Mouse (Mus musculus): ENCODE measurements around the gene Ythdc1.
A peak's percentile ranks its signal among the peaks of the same experiment; 100 is the strongest.
"Not testable (repeated sequence)": the region's sequence is repeated elsewhere in the genome, so short reads cannot be mapped to it uniquely, and the experiment has no call there.

Gene Ythdc1

DNA sequence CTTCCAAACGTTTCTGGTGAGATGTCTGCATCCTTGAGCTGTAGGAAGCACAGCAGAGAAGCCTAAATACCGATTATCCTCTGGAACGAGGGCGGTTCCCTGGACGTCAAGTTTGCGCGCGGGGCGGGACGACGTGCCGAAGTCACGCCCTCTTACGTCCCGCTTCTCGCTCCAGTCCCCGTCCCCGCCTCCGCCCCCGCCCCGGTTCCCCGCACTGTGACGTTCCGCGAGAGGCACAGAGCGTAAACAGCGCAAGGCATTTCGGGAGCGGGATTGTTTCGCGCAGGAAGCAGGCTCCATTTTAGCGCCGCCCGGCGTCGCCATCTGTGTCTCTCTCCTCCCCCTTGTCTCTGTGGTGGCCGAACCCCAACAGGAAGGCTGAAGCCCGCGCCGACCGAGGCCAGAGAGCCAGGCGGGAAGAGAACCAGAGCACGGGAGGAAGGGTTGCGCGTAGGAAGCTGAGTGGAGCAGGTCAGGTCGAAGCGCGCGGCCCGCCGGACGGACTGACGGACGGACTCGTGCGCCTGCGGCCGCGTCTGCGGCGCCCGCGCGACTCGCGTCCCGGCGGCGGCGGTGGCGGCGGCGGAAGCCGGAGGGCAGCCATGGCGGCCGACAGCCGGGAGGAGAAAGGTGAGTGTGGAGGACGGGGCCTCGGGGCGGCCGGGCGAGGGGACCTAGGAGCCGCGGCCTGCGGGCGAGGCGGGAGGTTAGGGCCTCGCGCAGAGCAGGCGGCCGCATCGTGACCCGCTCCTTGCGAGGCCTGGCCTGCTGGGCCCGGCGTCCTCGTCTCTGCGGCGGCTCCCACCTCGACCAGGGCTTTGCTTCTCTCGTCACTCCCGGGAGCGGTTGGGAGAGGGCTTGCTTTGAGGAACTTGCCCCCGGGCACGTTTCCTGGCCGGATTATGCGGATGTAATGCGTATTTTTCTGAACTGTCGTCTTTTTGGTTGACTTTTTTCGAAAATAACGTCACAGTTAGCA, at the start of gene Ythdc1:
TSS of gene Ythdc1 (plus strand) at position 260 of the 979 bp plus-strand sequence.
- peak; percentile 87 to 95 for DNase-seq (ENCODE audit: low spot score in 2 of 2)

DNA sequence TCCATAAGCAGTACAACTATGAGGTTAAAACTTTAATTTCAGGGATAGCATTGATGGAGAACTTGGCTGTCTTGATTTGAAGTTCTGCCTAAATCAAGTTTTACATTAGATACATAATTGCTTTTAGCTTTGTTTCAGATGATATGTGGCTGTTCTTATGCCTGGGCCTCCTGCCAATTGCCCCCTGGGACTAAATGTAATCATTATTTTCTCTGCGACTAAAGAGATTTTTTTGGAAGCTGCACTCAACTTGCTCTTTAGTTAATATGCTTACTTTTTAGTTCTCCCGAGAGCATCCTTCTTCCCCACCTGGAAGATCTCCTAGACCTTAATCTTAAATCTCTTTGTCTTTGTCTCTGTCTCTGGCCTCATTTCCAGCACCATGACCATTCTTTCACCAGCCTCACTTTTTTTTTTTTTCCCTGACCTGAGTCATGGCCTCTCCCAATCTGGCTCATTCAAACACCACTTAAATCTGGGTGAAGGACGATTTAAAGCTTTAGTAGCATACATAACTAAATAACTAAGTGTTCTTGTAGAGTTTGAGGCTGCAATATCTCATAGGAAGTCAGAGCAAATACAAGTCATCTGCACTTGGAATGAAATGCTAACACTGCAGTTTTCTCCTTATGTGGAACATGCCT, 34.9 kb upstream of the Ythdc1 start:
- no peak for DNase-seq (ENCODE audit: low spot score in 2 of 2)

DNA sequence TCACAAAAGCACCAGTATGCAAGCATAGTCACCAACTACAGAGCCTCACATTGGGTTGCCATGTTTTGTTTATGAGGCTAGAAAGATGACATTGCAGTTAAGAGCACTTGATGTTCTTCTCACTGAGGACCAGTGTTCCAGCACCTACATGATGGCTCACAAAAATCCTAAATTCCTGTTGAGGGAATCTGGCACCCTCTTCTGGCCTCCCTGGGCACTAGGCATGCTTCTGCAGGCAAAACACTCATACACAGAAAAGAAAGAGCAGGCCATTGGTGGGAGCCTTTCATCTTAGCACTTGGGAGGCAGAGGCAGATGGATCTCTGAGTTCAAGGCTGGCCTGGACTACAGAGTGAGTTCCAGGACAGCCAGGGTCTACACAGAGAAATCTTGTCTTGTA, 33.0 kb upstream of the Ythdc1 start:
- no peak for DNase-seq (ENCODE audit: low spot score in 2 of 2)

DNA sequence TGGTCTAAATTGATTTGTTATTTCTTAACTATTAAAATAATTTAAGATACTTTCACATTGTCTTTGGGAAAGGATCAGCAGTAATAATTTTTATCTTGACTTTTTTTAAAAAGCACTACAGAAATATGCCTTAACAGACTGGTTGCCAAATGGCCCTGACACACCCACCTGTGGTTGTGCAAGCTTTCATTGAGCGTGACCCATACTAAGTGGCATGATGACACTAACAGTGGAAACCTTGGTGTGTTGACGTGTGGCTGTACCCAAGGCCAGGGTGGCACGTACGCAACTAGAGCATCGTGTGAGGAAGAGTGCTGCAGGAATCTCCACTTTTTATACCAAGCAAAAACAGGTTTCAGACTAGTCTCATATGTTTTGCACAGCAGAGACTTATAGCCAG, 27.1 kb upstream of the Ythdc1 start:
- DNase-seq (ENCODE audit: low spot score in 2 of 2): no peak

DNA sequence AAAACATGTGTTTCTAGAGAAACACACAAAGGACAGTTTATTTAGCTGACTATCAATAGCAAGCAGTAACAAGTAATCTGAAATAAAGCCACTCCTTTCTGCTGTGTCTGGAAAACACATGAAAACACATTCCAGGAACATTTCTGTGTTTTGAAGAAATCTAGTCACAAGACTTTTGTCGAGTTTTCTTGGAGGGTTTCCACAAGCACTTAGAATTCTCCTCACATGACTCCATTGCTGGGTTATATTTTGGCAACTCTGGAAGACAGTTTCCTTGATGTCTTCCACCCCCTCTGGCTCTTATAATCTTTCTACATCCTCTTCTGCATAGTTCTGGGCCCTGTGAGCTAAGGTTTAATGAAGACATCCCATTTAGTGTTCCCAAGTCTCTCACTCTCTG, 25.6 kb upstream of the Ythdc1 start:
- DNase-seq (ENCODE audit: low spot score in 2 of 2): no peak

DNA sequence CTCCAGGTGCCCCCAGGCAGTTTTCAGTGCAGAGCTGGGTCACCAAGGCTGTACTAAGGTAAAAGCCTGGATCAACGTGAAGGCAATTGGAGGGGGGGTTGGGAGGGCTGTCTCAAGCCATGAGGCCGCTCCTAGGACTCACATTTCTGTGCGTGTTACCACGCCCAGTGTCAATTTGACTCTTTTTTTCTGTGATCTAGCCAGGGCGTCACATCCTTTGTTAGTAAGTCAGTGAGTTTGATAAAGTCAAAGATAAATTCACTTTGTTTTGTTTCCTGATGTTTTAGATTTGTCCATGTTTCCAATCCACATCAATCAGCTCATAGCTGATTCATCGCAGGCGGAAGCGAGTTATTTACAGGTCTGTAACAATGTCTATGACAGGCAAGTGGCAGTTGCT, 21.0 kb upstream of the Ythdc1 start:
- no peak for DNase-seq (ENCODE audit: low spot score in 2 of 2)

DNA sequence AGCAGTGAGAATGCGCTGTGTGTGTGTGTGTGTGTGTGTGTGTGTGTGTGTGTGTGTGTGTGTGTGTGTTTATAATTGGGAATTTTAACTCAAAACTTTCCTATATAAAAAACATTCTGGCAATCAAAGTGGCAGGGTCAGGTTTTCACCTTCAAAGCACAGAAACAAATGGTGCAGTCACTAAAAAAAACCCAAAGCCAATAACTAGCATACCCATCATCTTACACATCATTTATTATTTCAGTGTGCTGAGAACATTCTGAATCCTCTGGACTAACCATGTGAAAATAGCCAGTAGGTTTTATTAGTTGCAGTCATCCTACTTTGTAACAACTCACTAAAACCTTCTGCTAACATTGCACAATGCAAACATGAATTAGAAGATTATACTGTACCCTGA, 19.8 kb upstream of the Ythdc1 start:
- DNase-seq (ENCODE audit: low spot score in 2 of 2): no peak

DNA sequence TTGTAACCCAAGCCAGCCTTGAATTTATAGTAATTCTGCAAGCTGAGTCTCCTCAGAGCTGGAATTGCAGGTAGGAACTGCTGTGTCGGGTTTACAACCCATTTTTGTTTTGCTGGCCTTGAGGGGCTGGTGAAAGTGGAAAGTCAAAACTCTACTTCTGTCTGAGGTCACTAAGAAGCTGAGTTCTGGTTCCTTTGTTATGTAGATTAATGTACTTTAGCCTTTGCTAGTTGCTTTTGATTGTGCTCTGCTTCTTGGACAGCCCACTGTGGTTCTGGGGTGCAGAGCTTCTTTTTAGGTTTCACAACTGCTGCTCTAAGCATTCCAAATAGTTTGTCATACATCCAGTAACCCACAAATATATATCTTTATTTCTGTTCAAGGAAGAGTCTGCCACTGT, 17.2 kb upstream of the Ythdc1 start:
- DNase-seq (ENCODE audit: low spot score in 2 of 2): no peak

DNA sequence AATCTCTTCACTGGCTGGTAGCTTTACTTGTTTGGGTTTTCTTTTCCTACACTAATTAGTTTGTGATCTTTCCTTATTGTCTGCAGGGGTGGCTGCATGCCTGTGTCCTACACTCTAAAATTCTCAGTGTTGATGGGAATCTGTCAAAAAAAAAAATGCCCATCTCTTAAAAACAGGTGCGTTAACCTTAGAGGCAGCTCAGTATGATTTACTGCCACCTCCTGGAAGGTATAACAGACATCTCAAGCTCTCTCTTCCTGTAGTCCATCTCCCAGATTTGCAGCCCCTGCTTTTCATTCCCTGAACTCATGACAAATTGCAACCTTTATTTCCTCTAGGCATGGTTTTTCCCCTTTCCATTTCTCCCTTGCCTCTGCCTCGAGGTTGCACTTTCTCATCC, 14.1 kb upstream of the Ythdc1 start:
- DNase-seq (ENCODE audit: low spot score in 2 of 2): no peak

DNA sequence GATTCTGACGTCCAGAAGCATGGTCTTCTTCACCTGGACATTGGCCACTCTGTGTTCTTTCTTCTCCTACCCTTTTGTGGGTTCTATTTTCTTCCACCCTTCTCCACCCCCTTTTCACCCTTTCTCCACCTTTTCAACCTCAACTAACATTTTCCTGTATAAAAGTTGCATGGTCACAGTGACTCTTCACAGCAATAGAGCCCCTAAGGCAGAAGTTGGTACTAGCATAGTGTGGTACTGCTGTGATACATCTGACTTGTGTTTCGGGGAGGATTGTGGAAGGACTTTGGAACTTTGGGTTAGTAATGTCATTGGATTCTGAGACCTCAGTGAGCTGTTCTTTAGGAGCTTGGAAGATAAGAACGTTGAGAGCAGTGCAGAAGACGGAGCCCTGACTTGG, 11.8 kb upstream of the Ythdc1 start:
- no peak for DNase-seq (ENCODE audit: low spot score in 2 of 2)

DNA sequence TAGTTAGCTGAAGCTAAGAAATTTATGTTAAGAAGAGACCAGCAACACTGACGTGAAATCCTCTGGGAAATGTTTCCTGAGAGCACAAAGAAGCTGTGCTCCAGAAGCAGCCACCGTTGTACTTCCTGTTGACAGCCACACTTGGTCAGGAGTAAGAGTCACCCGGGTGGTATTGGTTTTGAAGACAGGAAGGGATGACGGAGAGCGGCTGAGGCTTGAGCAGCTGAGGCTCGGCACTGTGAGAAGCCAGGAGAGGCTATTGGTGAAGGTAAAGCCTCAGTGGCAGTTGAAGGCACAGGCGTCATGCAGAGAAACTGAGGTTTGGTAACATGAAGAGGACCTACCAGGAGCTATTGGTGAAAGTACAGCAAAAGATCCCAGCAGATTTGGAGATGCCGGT, 11.2 kb upstream of the Ythdc1 start:
- no peak for DNase-seq (ENCODE audit: low spot score in 2 of 2)

DNA sequence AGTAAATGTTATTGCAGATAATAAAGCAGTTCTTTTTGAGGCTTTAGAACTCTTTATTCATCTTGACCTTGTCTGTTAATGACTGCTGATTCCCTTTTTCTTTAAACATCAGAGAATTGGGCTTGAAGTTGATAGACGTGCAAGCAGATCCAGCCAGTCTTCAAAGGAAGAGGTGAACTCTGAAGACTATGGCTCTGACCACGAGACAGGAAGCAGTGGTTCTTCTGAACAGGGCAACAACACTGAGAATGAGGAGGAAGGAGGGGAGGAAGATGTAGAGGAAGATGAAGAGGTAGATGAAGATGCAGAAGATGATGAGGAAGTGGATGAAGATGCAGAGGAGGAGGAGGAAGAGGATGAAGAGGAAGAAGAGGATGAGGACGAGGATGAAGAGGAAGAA, 12.8 kb downstream of the Ythdc1 start:
- DNase-seq (ENCODE audit: low spot score in 2 of 2): no peak

DNA sequence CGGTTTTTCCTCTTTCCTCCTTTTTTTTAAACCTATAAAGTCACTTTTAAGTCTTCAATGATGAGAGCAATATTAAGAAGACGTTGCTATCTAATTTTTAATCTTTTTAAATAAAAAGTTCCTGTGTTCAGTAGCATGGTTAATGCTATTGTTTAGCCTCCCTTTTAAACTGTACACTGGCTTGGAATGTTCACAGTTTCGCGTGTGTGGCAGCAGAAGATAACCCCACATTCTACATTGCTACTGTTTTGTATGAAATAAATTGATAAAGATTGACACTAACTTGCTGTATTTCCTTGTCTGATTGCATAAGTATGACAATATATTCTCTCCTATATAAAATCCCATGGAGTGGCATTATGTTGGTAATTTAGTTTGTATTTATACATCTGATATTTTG, 32.4 kb downstream of the Ythdc1 start:
- DNase-seq (ENCODE audit: low spot score in 2 of 2): not testable (repeated sequence)

DNA sequence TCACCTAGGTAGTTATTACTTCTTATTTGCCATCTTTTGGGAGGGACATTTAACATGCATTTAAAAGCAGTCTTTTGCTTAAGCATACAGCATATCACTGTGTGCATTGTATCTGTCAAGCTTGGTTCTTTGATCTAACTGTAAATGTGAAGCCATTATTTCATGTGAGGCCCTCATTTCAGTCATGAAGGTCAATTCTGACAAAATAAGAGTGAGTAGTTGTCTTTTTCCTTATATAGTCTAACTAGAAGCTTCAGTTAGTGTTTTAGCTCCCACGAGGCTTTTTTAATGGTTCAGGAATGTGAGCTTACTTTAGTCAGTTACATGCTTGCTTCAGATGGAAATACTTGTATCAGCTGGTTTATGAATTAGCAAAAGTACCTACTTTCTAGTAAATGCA, 34.1 kb downstream of the Ythdc1 start:
- no peak for DNase-seq (ENCODE audit: low spot score in 2 of 2)

DNA sequence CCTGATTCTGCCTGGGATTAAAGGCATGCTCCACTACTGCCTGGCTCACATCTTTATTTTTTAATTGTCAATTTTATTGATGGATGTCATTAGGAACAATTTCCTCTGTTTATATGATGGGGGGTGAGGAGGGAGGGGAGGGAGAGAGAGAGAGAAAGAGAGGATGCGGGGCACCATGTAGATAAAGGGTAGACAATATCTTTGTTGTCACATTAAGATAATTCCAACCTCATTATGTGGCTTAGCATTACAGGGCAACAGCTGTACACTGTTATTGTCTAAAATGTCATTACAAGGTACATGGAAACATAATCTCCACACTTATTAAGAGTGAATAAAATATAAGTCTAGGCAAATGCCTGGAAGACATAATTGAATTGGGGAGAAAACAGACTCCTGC, 35.5 kb downstream of the Ythdc1 start:
- no peak for DNase-seq (ENCODE audit: low spot score in 2 of 2)

DNA sequence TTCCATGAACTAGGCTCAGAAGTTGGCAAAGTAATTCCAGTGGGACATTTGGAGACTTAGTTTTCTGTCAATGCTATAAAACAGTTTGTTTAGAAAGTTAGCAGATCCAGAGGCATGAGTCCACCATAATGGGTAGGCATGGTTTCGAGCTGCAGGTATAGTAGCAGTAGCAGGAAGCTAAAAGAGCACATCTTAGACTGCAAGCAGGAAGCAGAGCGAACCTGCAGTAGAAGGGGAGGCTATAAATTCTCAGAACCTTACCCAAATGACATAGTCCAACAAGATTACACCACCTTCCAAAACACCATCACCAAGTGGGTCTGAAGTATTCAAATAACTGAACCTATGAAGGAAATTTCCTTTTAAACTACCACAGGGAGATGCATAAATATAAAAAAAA, 36.2 kb downstream of the Ythdc1 start:
- DNase-seq (ENCODE audit: low spot score in 2 of 2): no peak

DNA sequence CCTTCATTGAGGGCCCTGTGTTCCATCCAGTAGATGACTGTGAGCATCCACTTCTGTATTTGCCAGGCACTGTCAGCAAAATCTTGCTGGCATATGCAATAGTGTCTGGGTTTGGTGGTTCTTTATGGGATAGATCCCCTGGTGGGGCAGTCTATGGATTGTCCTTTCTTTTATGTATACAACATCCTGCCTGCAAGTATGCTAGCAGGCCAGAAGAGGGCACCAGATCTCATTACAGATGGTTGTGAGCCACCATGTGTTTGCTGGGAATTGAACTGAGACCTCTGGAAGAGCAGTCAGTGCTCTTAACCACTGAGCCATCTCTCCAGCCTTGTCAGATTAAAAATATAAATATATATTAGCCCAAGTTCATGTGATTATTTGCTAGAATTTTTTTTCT, 37.2 kb downstream of the Ythdc1 start:
- not testable (repeated sequence) for DNase-seq (ENCODE audit: low spot score in 2 of 2)

DNA sequence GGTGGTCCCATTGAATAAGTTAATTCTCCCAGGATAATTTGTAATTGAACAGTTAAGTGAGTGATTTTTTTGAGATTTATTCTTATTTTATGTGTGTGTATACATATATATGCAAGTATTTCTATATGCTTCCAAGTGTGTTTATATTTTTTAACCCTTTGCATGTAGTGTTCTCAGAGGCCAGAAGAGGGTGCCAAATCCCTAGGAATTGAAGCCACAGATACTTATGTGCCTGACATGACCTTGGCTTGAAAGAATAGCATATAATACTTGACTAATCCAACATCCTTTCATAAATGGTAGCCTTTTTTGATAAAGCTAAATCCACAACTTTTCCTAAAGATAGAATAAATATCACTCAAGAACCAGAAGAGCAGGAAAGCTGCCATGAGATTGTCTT, 46.1 kb downstream of the Ythdc1 start:
- DNase-seq (ENCODE audit: low spot score in 2 of 2): no peak

DNA sequence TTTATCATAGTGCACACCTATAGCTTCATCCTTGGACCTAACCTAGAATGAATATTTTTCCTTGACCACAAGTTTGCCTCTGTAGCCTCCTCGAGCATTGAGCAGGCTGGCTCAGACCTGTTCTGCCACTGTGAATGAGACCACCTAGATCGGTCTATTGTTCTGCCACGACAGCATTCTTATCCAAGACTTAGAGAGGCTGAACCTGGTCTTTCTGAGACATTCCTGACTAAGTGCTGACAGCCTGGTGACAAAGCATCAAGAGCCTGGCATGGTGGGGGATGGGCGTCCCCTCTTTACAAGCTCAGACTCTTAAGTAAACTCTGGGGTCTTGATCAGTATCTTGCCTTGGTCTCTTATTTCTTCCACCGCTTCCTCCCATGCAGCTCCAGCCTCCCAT, 47.6 kb downstream of the Ythdc1 start:
- no peak for DNase-seq (ENCODE audit: low spot score in 2 of 2)

DNA sequence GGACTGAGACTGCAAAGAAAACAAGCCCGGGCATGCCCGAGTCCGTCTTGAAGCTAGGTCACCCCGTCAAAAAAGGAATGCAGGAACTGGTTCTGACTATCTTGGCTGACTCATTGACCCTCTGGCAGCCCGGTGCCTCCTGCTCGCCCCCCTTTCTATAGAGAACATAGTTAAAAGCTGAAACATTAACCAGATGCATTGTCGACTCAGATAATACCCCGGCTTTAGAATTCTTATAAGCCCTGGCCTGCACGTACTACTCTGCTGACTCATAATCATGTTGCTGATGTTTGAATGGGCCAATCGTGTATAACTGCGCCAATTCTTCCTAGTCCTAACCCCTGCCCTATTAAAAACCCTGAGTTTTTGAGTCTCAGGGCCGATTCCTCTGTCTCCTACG, 52.5 kb downstream of the Ythdc1 start:
- DNase-seq (ENCODE audit: low spot score in 2 of 2): not testable (repeated sequence)

DNA sequence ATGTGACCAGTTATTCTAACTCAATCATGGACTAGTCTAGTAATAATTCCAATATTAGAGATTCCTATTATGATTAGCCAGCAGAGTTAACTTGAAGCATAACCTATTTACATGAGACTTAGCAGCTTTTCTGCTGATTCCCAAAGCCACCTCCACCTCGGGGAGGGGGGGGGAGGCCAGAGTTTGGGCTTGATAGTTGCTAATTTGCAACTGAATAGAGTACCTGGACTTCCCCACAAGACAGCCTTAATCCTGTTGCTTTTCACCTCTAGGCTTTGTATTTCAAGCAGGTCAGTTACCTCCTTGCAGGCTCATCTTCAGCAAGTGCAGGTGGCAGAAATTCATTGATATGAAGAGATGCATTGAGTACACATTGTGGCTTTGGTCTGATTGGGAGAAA, 53.7 kb downstream of the Ythdc1 start:
- no peak for DNase-seq (ENCODE audit: low spot score in 2 of 2)

DNA sequence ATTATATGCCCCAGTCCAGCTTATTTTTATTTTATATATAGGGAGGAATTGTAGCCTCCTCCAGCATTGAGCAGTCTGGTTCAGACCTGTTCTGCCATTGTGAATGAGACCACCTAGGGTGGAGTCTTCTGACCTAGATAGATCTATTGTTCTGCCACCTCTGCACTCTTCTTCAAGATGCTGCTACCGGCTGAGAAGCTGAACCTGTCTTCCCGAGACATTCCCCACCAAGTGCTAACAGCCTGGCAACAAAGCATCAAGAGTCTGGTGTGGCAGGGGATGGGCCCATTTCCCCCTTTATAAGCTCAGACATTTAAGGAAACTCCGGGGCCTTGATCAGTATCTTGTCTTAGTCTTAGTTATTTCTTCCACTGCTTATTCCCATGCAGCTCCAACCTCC, 54.3 kb downstream of the Ythdc1 start:
- DNase-seq (ENCODE audit: low spot score in 2 of 2): no peak

DNA sequence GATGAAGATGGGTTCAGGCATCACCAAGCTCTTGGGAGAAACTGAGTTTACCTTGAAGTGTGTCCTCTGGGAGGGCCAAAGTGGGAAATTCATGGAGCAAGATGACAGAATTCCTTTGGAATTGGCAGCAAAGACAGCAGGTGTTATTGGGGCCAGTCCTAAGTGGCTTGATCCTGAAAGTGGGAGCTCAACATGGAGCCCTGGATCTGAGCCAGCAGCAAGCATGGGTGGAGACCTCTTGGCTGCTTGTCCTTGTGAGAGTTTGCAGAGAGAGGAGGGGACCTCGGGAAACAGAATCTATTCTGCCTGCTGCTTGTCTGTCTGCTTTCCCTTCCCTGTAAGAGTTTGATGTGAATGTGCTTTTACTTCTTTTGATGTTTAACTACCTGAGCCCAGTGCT, 67.9 kb downstream of the Ythdc1 start:
- DNase-seq (ENCODE audit: low spot score in 2 of 2): no peak
